Mouse (Mus musculus): ENCODE results near the gene Gm20721. TPM values are rescaled to one million over a fixed set of nuclear protein-coding genes. Genes with fewer than 3 reads are reported as not detected.
A peak's percentile ranks its signal among the peaks of the same experiment; 100 is the strongest.
"Not testable (repeated sequence)": the region's sequence is repeated elsewhere in the genome, so short reads cannot be mapped to it uniquely, and the experiment has no call there.

Gene Gm20721
- polyA plus RNA-seq, 1 experiment from 2014 or later: 25.3 TPM

GRCm38 (mm10) chr2:174328926-174329662, 17.4 kb downstream of the Gm20721 start:
- peak; percentile 13; the same call in 1 of the 2 replicates for ATAC-seq (ENCODE audit: low FRiP score, low read depth)

GRCm38 (mm10) chr2:174328358-174328905, 18.1 kb downstream of the Gm20721 start:
- Histone ChIP-seq H3K4me1 (peaks cover 35% of the 10 kb centered on the region), H3K36me3 (peaks cover 15% of the 10 kb centered on the region; the same call in 1 of the 2 replicates), H3K27me3 (no peaks in the 10 kb centered on the region), H3K9me3 (peaks cover 4% of the 10 kb centered on the region; the same call in 1 of the 2 replicates), H3K9ac (peak overlapping the region; percentile 100), H3K4me3 (peak overlapping the region; percentile 97), H3K4me2 (replicated peaks) (peak overlapping the region; percentile 80), H3K27ac (peak overlapping the region; percentile 100)
- no peak for ATAC-seq (ENCODE audit: low FRiP score, low read depth)
- WGBS: 50% methylated on average over 46 of the region's 46 CpGs

More at GRCm38 (mm10) chr2:174328926-174329662, 17.4 kb downstream of the Gm20721 start:
- Histone ChIP-seq H3K4me1 (peaks cover 42% of the 10 kb centered on the region), H3K4me2 (replicated peaks) (peak overlapping the region; percentile 80), H3K27me3 (no peaks in the 10 kb centered on the region), H3K4me3 (peak overlapping the region; percentile 97), H3K27ac (peak overlapping the region; percentile 100), H3K9ac (peak overlapping the region; percentile 100), H3K9me3 (peaks cover 4% of the 10 kb centered on the region; the same call in 1 of the 2 replicates), H3K36me3 (peaks cover 17% of the 10 kb centered on the region)
- WGBS: 35% methylated on average over 56 of the region's 58 CpGs

GRCm38 (mm10) chr2:174327295-174327981, 19.1 kb downstream of the Gm20721 start:
- Histone ChIP-seq H3K27ac (peak overlapping the region; percentile 100; the same call in 1 of the 2 replicates), H3K36me3 (peaks cover 20% of the 10 kb centered on the region), H3K27me3 (no peaks in the 10 kb centered on the region), H3K9me3 (peaks cover 4% of the 10 kb centered on the region; the same call in 1 of the 2 replicates), H3K4me2 (replicated peaks) (peak overlapping the region; percentile 80), H3K9ac (peak overlapping the region; percentile 100), H3K4me1 (peaks cover 26% of the 10 kb centered on the region), H3K4me3 (peak overlapping the region; percentile 97)
- ATAC-seq (ENCODE audit: low FRiP score, low read depth): peak; percentile 38
- 51% methylated on average over 64 of the region's 64 CpGs for WGBS

GRCm38 (mm10) chr2:174326481-174326880, 20.0 kb downstream of the Gm20721 start:
- Histone ChIP-seq H3K27me3 (no peaks in the 10 kb centered on the region), H3K9ac (peak overlapping the region; percentile 100; the same call in 1 of the 2 replicates), H3K36me3 (peaks cover 20% of the 10 kb centered on the region), H3K4me3 (peak overlapping the region; percentile 97), H3K4me2 (replicated peaks) (peak overlapping the region; percentile 80), H3K9me3 (peaks cover 4% of the 10 kb centered on the region; the same call in 1 of the 2 replicates), H3K27ac (no peak overlapping the region), H3K4me1 (peaks cover 17% of the 10 kb centered on the region)
- WGBS: 56% methylated on average over 8 of the region's 8 CpGs
- no peak for ATAC-seq (ENCODE audit: low FRiP score, low read depth)

DNA sequence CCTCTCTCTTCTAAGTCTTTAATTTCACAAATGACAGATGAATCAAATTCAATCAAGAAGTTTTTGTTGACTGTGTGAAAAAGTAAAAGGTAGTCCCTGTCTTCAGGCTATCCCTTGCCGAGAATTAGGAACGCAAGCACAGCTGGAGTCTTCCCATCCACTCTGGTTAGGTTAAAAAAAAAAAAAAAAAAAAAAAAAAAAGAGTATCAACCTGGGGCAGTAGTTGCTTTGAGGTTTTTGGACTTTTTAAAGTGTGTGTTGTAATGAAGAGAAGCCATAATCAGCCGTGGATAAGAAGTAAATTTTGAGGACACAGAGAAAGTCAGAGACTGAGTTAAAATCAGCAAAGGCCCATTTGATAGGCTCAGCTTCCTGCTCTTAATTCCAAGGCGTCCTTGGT, 20.5 kb downstream of the Gm20721 start:
- Histone ChIP-seq H3K27ac (no peak overlapping the region), H3K9ac (no peak overlapping the region), H3K36me3 (peaks cover 20% of the 10 kb centered on the region), H3K9me3 (peaks cover 4% of the 10 kb centered on the region; the same call in 1 of the 2 replicates), H3K4me3 (no peak overlapping the region), H3K4me1 (peaks cover 17% of the 10 kb centered on the region), H3K27me3 (no peaks in the 10 kb centered on the region), H3K4me2 (replicated peaks) (peak overlapping the region; percentile 80; the same call in 1 of the 2 replicates)
- ATAC-seq (ENCODE audit: low FRiP score, low read depth): no peak
- 56% methylated on average over 4 of the region's 4 CpGs for WGBS

GRCm38 (mm10) chr2:174316661-174317060, 29.9 kb downstream of the Gm20721 start:
- ATAC-seq (ENCODE audit: low FRiP score, low read depth): no peak
- H3K9ac ChIP-seq: no peak overlapping the region
- H3K4me1 ChIP-seq: peaks cover 7% of the 10 kb centered on the region
- no peaks in the 10 kb centered on the region for H3K9me3 ChIP-seq
- WGBS: 80% methylated on average over 9 of the region's 9 CpGs
- no peak overlapping the region for H3K4me3 ChIP-seq
- H3K36me3 ChIP-seq: no peaks in the 10 kb centered on the region
- no peaks in the 10 kb centered on the region for H3K27me3 ChIP-seq
- no peak overlapping the region for H3K27ac ChIP-seq
- no peak overlapping the region for H3K4me2 ChIP-seq (replicated peaks)

DNA sequence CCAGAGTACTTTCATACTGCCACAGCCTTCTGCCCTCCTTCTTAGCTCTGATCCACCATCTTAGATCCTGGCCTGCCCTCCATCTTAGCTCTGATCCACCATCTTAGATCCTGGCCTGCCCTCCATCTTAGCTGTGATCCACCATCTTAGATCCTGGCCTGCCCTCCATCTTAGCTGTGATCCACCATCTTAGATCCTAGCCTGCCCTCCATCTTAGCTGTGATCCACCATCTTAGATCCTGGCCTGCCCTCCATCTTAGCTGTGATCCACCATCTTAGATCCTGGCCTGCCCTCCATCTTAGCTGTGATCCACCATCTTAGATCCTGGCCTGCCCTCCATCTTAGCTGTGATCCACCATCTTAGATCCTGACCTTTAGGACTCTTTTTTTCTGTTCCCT, 31.1 kb downstream of the Gm20721 start:
- peaks cover 14% of the 10 kb centered on the region for H3K4me1 ChIP-seq
- not testable (repeated sequence) for H3K27ac ChIP-seq; H3K9me3 ChIP-seq; H3K4me3 ChIP-seq; H3K36me3 ChIP-seq; ATAC-seq (ENCODE audit: low FRiP score, low read depth); H3K27me3 ChIP-seq; H3K4me2 ChIP-seq (replicated peaks); H3K9ac ChIP-seq

DNA sequence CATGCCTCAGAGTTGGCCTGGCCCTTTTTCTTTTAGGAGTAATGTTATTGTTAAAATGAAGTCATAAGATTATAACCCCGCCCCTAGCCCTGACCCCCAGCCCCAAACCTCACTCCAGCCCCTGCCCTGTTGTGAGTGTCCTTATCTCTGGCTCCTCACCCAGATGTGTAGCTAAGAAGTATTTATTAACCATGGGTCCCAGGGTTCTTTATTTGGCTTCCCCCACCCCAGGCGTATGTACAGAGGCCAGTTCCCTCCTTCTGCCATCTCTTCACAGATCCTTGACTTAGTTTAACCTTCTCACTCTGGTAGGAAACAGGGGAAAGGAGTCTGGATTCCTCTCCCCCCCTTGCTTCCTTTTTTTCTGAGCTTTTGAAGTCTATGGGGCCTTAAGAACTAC, 33.9 kb downstream of the Gm20721 start:
- Histone ChIP-seq H3K9ac (no peak overlapping the region), H3K4me3 (no peak overlapping the region), H3K36me3 (no peaks in the 10 kb centered on the region), H3K4me1 (peaks cover 14% of the 10 kb centered on the region), H3K9me3 (no peaks in the 10 kb centered on the region), H3K4me2 (replicated peaks) (no peak overlapping the region), H3K27ac (no peak overlapping the region), H3K27me3 (0 out of 2 replicates have a peak, but pooled peaks cover 5% of the 10 kb centered on the region)
- ATAC-seq (ENCODE audit: low FRiP score, low read depth): no peak
- 87% methylated on average over 2 of the region's 2 CpGs for WGBS

- Histone ChIP-seq H3K36me3 (no peaks in the 10 kb centered on the region), H3K4me2 (replicated peaks) (no peak overlapping the region), H3K4me1 (peaks cover 14% of the 10 kb centered on the region), H3K27ac (no peak overlapping the region), H3K9me3 (no peaks in the 10 kb centered on the region), H3K27me3 (peaks cover 8% of the 10 kb centered on the region; the same call in 1 of the 2 replicates), H3K4me3 (no peak overlapping the region), H3K9ac (no peak overlapping the region)
- peak; percentile 69; the same call in 1 of the 2 replicates for ATAC-seq (ENCODE audit: low FRiP score, low read depth)
- 36% methylated on average over 4 of the region's 4 CpGs for WGBS
Measured at GRCm38 (mm10) chr2:174312118-174312647, 34.3 kb downstream of the Gm20721 start.

DNA sequence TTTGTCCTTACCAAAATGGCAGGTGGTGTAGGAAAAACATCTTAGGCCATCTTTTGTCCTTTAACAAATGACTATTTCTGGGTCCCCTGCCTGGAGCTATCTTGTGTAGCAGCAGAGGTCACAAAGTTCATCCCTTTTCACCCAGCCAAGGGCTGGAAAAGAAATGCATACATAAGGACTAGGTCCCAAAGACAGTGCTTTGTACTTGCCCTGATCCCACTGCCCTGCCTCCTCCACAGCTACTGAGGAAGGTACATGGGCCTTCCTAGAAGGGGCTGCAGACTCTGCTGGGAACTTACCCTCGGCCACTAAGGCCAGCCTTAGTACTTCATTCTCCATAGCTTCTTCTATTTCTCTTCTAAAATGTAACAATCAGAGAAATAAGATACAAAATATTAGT, 34.9 kb downstream of the Gm20721 start:
- no peak overlapping the region for H3K4me2 ChIP-seq (replicated peaks)
- ATAC-seq (ENCODE audit: low FRiP score, low read depth): no peak
- H3K4me1 ChIP-seq: peaks cover 14% of the 10 kb centered on the region
- H3K27me3 ChIP-seq: peaks cover 10% of the 10 kb centered on the region; the same call in 1 of the 2 replicates
- peak overlapping the region; percentile 33; the same call in 1 of the 2 replicates for H3K27ac ChIP-seq
- H3K36me3 ChIP-seq: no peaks in the 10 kb centered on the region
- no peak overlapping the region for H3K4me3 ChIP-seq
- 72% methylated on average over 1 of the region's 1 CpGs for WGBS
- no peaks in the 10 kb centered on the region for H3K9me3 ChIP-seq
- no peak overlapping the region for H3K9ac ChIP-seq

- H3K4me3 ChIP-seq: no peak overlapping the region
- peaks cover 10% of the 10 kb centered on the region; the same call in 1 of the 2 replicates for H3K27me3 ChIP-seq
- no peaks in the 10 kb centered on the region for H3K36me3 ChIP-seq
- peak; percentile 74; the same call in 1 of the 2 replicates for ATAC-seq (ENCODE audit: low FRiP score, low read depth)
- no peak overlapping the region for H3K4me2 ChIP-seq (replicated peaks)
- H3K9me3 ChIP-seq: no peaks in the 10 kb centered on the region
- peak overlapping the region; percentile 33; the same call in 1 of the 2 replicates for H3K27ac ChIP-seq
- WGBS: 14% methylated on average over 7 of the region's 7 CpGs
- no peak overlapping the region for H3K9ac ChIP-seq
- peaks cover 14% of the 10 kb centered on the region for H3K4me1 ChIP-seq
Measured at GRCm38 (mm10) chr2:174310913-174311514, 35.5 kb downstream of the Gm20721 start.

All from limb, embryonic 13.5 days (tissue).